In genomic region chr5:41841735-41842134, GRCm38 (mm10) we compare ENCODE assay signal across 29 mouse cellular contexts. TPM values are rescaled to one million over a fixed set of nuclear protein-coding genes. Genes with fewer than 3 reads are reported as not detected.
A peak's percentile ranks its signal among the peaks of the same experiment; 100 is the strongest.
DNase-seq lines count a peak whose midpoint lies in the region; ATAC-seq and TF ChIP-seq lines count a peak whose summit lies in the region.
"Had no signal": no experiment of that assay in that cellular context is flagged by ENCODE, and none has a peak within 500 bp of the region (broad histone marks: within the 10 kb centered on the region; RNA-seq: fewer than 3 reads in every experiment).

No protein-coding gene starts in this region.

- peak overlapping the region in 1 of 2 experiments; percentile 86; a peak in 1 of 4 replicates for H3K4me3 ChIP-seq in MEL (ENCODE audit: control insufficient read depth in 1 of 2, insufficient read depth in 1 of 2, low read depth in 2 of 2, low read length in 2 of 2)
- H3K4me3 ChIP-seq in liver, embryonic 12.5 days, result no peak overlapping the region; the same call in 1 of the 2 replicates
- no peak overlapping the region for H3K4me3 ChIP-seq in midbrain, embryonic 10.5 days
- H3K4me3 ChIP-seq: hindbrain, embryonic 15.5 days; intestine, embryonic 15.5 days; limb, embryonic 15.5 days; midbrain, embryonic 13.5 days; neural tube, embryonic 15.5 days; stomach, embryonic 15.5 days had no signal

- 26% methylated on average over 5 of the region's 5 CpGs for WGBS in liver, embryonic 12.5 days (ENCODE audit: insufficient replicate concordance)
- WGBS in midbrain, embryonic 10.5 days, result 94% methylated on average over 5 of the region's 5 CpGs

- peak overlapping the region; percentile 86 for H3K4me2 ChIP-seq in liver, embryonic 12.5 days
- H3K4me2 ChIP-seq: hindbrain, embryonic 15.5 days; limb, embryonic 15.5 days; lung, embryonic 15.5 days had no signal

- TF ChIP-seq EP300 in MEL (IDR thresholded peaks at IDR 0.05; ENCODE audit: low read depth in 1 of 2, low read length in 2 of 2), result peak; percentile 83 to 87

- H3K27me3 ChIP-seq in MEL (ENCODE audit: control insufficient read depth in 1 of 2, insufficient read depth in 2 of 2, low read length in 2 of 2), result no peaks in the 10 kb centered on the region
- H3K27me3 ChIP-seq in liver, embryonic 12.5 days (replicated peaks), result no peaks in the 10 kb centered on the region
- H3K27me3 ChIP-seq in midbrain, embryonic 10.5 days (ENCODE audit: low read depth, poor library complexity, severe bottlenecking), result no peaks in the 10 kb centered on the region
- H3K27me3 ChIP-seq: embryonic facial prominence, embryonic 12.5 days; heart, embryonic 13.5 days; hindbrain, embryonic 15.5 days; intestine, embryonic 15.5 days; limb, embryonic 15.5 days; lung, embryonic 15.5 days; midbrain, embryonic 13.5 days; neural tube, embryonic 15.5 days; stomach, embryonic 15.5 days had no signal

- TF ChIP-seq POLR2A in MEL (IDR thresholded peaks at IDR 0.05; ENCODE audit: control insufficient read depth in 1 of 2, insufficient read depth in 1 of 2, low read depth in 1 of 2, low read length in 2 of 2, poor library complexity in 1 of 2), result no peak

- peak overlapping the region; percentile 24; the same call in 1 of the 2 replicates for H3K27ac ChIP-seq in MEL (ENCODE audit: control insufficient read depth, low read depth, low read length)
- H3K27ac ChIP-seq in liver, embryonic 12.5 days, result 0 out of 2 replicates have a peak overlapping the region, but pooled peaks have one; percentile 7
- no peak overlapping the region for H3K27ac ChIP-seq in midbrain, embryonic 10.5 days (replicated peaks)
- H3K27ac ChIP-seq: embryonic facial prominence, embryonic 12.5 days; heart, embryonic 13.5 days; hindbrain, embryonic 15.5 days; intestine, embryonic 15.5 days; limb, embryonic 10.5 days; limb, embryonic 15.5 days; lung, embryonic 15.5 days; midbrain, embryonic 13.5 days; neural tube, embryonic 15.5 days; stomach, embryonic 15.5 days had no signal

- H3K9me3 ChIP-seq in MEL (replicated peaks; ENCODE audit: insufficient read depth, low read length), result no peaks in the 10 kb centered on the region
- no peaks in the 10 kb centered on the region for H3K9me3 ChIP-seq in liver, embryonic 12.5 days (replicated peaks)
- H3K9me3 ChIP-seq in midbrain, embryonic 10.5 days (replicated peaks), result no peaks in the 10 kb centered on the region
- H3K9me3 ChIP-seq: embryonic facial prominence, embryonic 12.5 days; heart, embryonic 13.5 days; hindbrain, embryonic 15.5 days; intestine, embryonic 15.5 days; limb, embryonic 10.5 days; limb, embryonic 15.5 days; lung, embryonic 15.5 days; midbrain, embryonic 13.5 days; neural tube, embryonic 15.5 days; stomach, embryonic 15.5 days had no signal

- H3K79me2 ChIP-seq in MEL (ENCODE audit: control insufficient read depth, insufficient read depth, low read length, poor library complexity), result peaks cover 27% of the 10 kb centered on the region

- no peak for TF ChIP-seq RAD21 in MEL (IDR thresholded peaks at IDR 0.05; ENCODE audit: low read depth, low read length)

- ATAC-seq in CD4-positive, CD25-positive, alpha-beta regulatory T cell, adult 4 months, result no peak
- peak; percentile 63 for ATAC-seq in liver, embryonic 12.5 days
- peak; percentile 48 for ATAC-seq in megakaryocyte-erythroid progenitor cell, adult 5-6 weeks (replicated peaks; ENCODE audit: low FRiP score, low TSS enrichment, poor library complexity, severe bottlenecking)
- ATAC-seq: forebrain, postnatal 0 days; intestine, embryonic 15.5 days; midbrain, embryonic 13.5 days had no signal

- H3K9ac ChIP-seq in MEL (ENCODE audit: control insufficient read depth, low read depth, low read length, poor library complexity, severe bottlenecking), result no peak overlapping the region; the same call in 1 of the 2 replicates
- no peak overlapping the region for H3K9ac ChIP-seq in liver, embryonic 12.5 days
- H3K9ac ChIP-seq: embryonic facial prominence, embryonic 12.5 days; forebrain, postnatal 0 days; heart, embryonic 13.5 days; hindbrain, embryonic 15.5 days; intestine, embryonic 15.5 days; limb, embryonic 15.5 days; lung, embryonic 15.5 days; midbrain, embryonic 13.5 days; neural tube, embryonic 15.5 days; stomach, embryonic 15.5 days had no signal

- H3K4me1 ChIP-seq in MEL (ENCODE audit: control insufficient read depth in 1 of 2, insufficient read depth in 2 of 2, low read length in 2 of 2), result peaks cover 8 to 14% of the 10 kb centered on the region in 2 experiments
- H3K4me1 ChIP-seq in liver, embryonic 12.5 days, result peaks cover 35% of the 10 kb centered on the region
- H3K4me1 ChIP-seq in midbrain, embryonic 10.5 days, result peaks cover 22% of the 10 kb centered on the region

- no peak for TF ChIP-seq CTCF in MEL (IDR thresholded peaks at IDR 0.05 in 2 of 3, conservative IDR thresholded peaks at IDR 0.05 in 1 of 3; ENCODE audit: control insufficient read depth in 1 of 3, insufficient read depth in 1 of 3, low read depth in 2 of 3, low read length in 3 of 3, poor library complexity in 1 of 3, severe bottlenecking in 1 of 3)

- peak; percentile 9 for DNase-seq in CD4-positive, CD25-positive, alpha-beta regulatory T cell, adult 2 months (ENCODE audit: low read depth, low spot score)
- DNase-seq in MEL (ENCODE audit: low read depth, low spot score), result peak; percentile 72
- no peak for DNase-seq in midbrain, embryonic 10.5 days (ENCODE audit: low spot score)
- DNase-seq in kidney, postnatal 14 days, result no peak
- DNase-seq in cerebellum, adult 9-10 months, result no peak
- DNase-seq: cerebellum, adult 9-11 months; embryo, embryonic 11 days; forebrain, postnatal 0 days; gastrocnemius, postnatal 10 days; heart, postnatal 10 days; kidney, adult 2 months; kidney, postnatal 4 days; layer of hippocampus, postnatal 36 days; retina, postnatal 1 day; right cerebral cortex, postnatal 14 days; thymus, postnatal 14 days had no signal

- peaks cover 2 to 21% of the 10 kb centered on the region in 2 experiments for H3K36me3 ChIP-seq in MEL (ENCODE audit: control insufficient read depth in 1 of 2, insufficient read depth in 2 of 2, low read length in 2 of 2)
- peaks cover 19% of the 10 kb centered on the region for H3K36me3 ChIP-seq in liver, embryonic 12.5 days
- peaks cover 11% of the 10 kb centered on the region for H3K36me3 ChIP-seq in midbrain, embryonic 10.5 days
- H3K36me3 ChIP-seq: embryonic facial prominence, embryonic 12.5 days; intestine, embryonic 15.5 days; limb, embryonic 15.5 days had no signal

TF ChIP-seq in MEL, 35 proteins besides CTCF, POLR2A, EP300 and RAD21:
- TF ChIP-seq JUND (IDR thresholded peaks at IDR 0.05; ENCODE audit: low read depth, low read length) (no peak), HCFC1 (IDR thresholded peaks at IDR 0.05; ENCODE audit: low read depth, low read length) (0 out of 2 replicates have a peak, but pooled peaks have one; percentile 32), UBTF (IDR thresholded peaks at IDR 0.05; ENCODE audit: borderline replicate concordance, insufficient read depth, low read depth, low read length) (no peak), ETS1 (IDR thresholded peaks at IDR 0.05; ENCODE audit: low read depth, low read length) (peak; percentile 81; the same call in 1 of the 2 replicates), SMC3 (IDR thresholded peaks at IDR 0.05; ENCODE audit: low read depth, low read length) (no peak), E2F4 (IDR thresholded peaks at IDR 0.05; ENCODE audit: borderline replicate concordance, low read depth, low read length) (no peak), MXI1 (IDR thresholded peaks at IDR 0.05; ENCODE audit: low read depth, low read length) (peak; percentile 76), MEF2A (IDR thresholded peaks at IDR 0.05; ENCODE audit: extremely low read depth, insufficient replicate concordance, low read depth, low read length, poor library complexity, severe bottlenecking) (peak; percentile 71), CHD1 (IDR thresholded peaks at IDR 0.05; ENCODE audit: low read depth, low read length) (no peak), TAL1 (IDR thresholded peaks at IDR 0.05; ENCODE audit: low read length) (peak; percentile 44; the same call in 1 of the 2 replicates), SIN3A (IDR thresholded peaks at IDR 0.05; ENCODE audit: low read length) (peak; percentile 78), POLR2AphosphoS2 (IDR thresholded peaks at IDR 0.05; ENCODE audit: low read length) (no peak), RCOR1 (IDR thresholded peaks at IDR 0.05; ENCODE audit: low read depth, low read length) (0 out of 2 replicates have a peak, but pooled peaks have one; percentile 19), MYB (IDR thresholded peaks at IDR 0.05; ENCODE audit: low read depth, low read length) (no peak), TBP (IDR thresholded peaks at IDR 0.05; ENCODE audit: low read depth, low read length) (0 out of 2 replicates have a peak, but pooled peaks have one; percentile 43), MYC (IDR thresholded peaks at IDR 0.05; ENCODE audit: low read depth, low read length) (peak; percentile 77; the same call in 1 of the 2 replicates), KAT2A (conservative IDR thresholded peaks at IDR 0.05; ENCODE audit: low read depth, low read length) (no peak), TCF12 (IDR thresholded peaks at IDR 0.05; ENCODE audit: low read depth, low read length) (peak; percentile 81), MAZ (IDR thresholded peaks at IDR 0.05; ENCODE audit: low read depth, low read length) (no peak), MAX (IDR thresholded peaks at IDR 0.05; ENCODE audit: low read length) (peak; percentile 39; the same call in 1 of the 2 replicates), GATA1 (IDR thresholded peaks at IDR 0.05; ENCODE audit: low read depth, low read length) (peak; percentile 98)

RNA-seq across cellular contexts. Expression of gene Bod1l, which starts 2.4 kb away (rescaled TPM):
- polyA plus RNA-seq in CD4-positive, CD25-positive, alpha-beta regulatory T cell, adult 4 months (2017; shearing (Covaris generic)), result 10 to 100 TPM; 34.0 to 46.1 TPM
- total RNA-seq in MEL (2012; rRNA removed), result 20.7 and 23.8 TPM in 2 replicates
- 100 to 1,000 TPM in 1 of 2 experiments, 10 to 100 TPM in 1; 23.8 to 472 TPM for polyA plus RNA-seq in MEL (2012; ENCODE audit: insufficient read depth in 1 of 2, insufficient read length in 2 of 2, low read depth in 1 of 2, low replicate concordance in 2 of 2, missing spikeins in 1 of 2)
- 15.6 and 16.5 TPM in 2 replicates for polyA plus RNA-seq in liver, embryonic 12.5 days (2016; fragmentation: Nextera tagmentation; extraction: Ambion mirVana)
- total RNA-seq in megakaryocyte-erythroid progenitor cell, adult 5-6 weeks (2014; fragmentation: Nextera tagmentation), result 31.9 and 35.3 TPM in 2 replicates
- 51.8 and 56.4 TPM in 2 replicates for total RNA-seq in megakaryocyte-erythroid progenitor cell, adult 5-6 weeks (2017)
- 15.6 and 18.0 TPM in 2 replicates for polyA plus RNA-seq in midbrain, embryonic 10.5 days (2016; fragmentation: Nextera tagmentation; extraction: Ambion mirVana)

Comparison
In these comparisons a context has a peak if more than half of its experiments do, and no peak if none do; other contexts are left out.
1. DNase-seq: peak in CD4-positive, CD25-positive, alpha-beta regulatory T cell, adult 2 months (single experiment) and MEL (single experiment); none in midbrain, embryonic 10.5 days (single experiment), kidney, postnatal 14 days (single experiment) and cerebellum, adult 9-10 months (single experiment).